Mouse (Mus musculus): ENCODE data around the gene Gpc1. TPM values are rescaled to one million over a fixed set of nuclear protein-coding genes. Genes with fewer than 3 reads are reported as not detected.
A peak's percentile ranks its signal among the peaks of the same experiment; 100 is the strongest.

Gpc1 gene
- polyA plus RNA-seq (2015; fragmentation: Nextera tagmentation; extraction: Ambion mirVana), result 12.9 and 15.9 TPM in 2 replicates

GRCm38 (mm10) chr1:92831188-92832001, at the start of gene Gpc1:
Gene Gpc1, plus strand, starts transcription at chr1:92831645.

GRCm38 (mm10) chr1:92902786-92903185, 71.3 kb downstream of the Gpc1 start, which contains the start of gene Ankmy1:
Gene Ankmy1, minus strand, starts transcription at chr1:92902906.

GRCm38 (mm10) chr1:92906779-92907631, 75.6 kb downstream of the Gpc1 start, which contains the start of gene Dusp28:
Gene Dusp28, plus strand, starts transcription at chr1:92906981.

MicroRNAs encoded within 50 kb of the gene (microRNA counts, 519-probe panel; counts per million panel counts)
- microRNA mmu-miR-149, result 2,906 counts per million, percentile 43 among the panel's probes with 10 or more counts

Small RNA genes within 50 kb of the gene (microRNA-seq; reads per million reads assigned to microRNA genes)
- 1,198 reads per million, percentile 75 among the genes with 10 or more reads in this experiment for gene Mir149

Other genes starting within 250 kb of the Gpc1 start
- gene Olfr1412, start 245.9 kb upstream of the Gpc1 start, polyA plus RNA-seq (2015; fragmentation: Nextera tagmentation; extraction: Ambion mirVana), result not detected in 2 replicates
- not detected in 2 replicates for gene Olfr1411, start 237.2 kb upstream of the Gpc1 start, polyA plus RNA-seq (2015; fragmentation: Nextera tagmentation; extraction: Ambion mirVana)
- gene Olfr1410, start 225.9 kb upstream of the Gpc1 start, polyA plus RNA-seq (2015; fragmentation: Nextera tagmentation; extraction: Ambion mirVana), result not detected in 2 replicates
- gene Olfr12, start 213.9 kb upstream of the Gpc1 start, polyA plus RNA-seq (2015; fragmentation: Nextera tagmentation; extraction: Ambion mirVana), result not detected in 2 replicates
- 387 and 417 TPM in 2 replicates for gene Cops9, start 189.7 kb upstream of the Gpc1 start, polyA plus RNA-seq (2015; fragmentation: Nextera tagmentation; extraction: Ambion mirVana)
- not detected in 2 replicates for gene Otos, start 182.8 kb upstream of the Gpc1 start, polyA plus RNA-seq (2015; fragmentation: Nextera tagmentation; extraction: Ambion mirVana)
- gene Ankmy1, start 71.3 kb downstream of the Gpc1 start, polyA plus RNA-seq (2015; fragmentation: Nextera tagmentation; extraction: Ambion mirVana), result 0.10 TPM in 1 of 2 replicates, not detected in the other
- 9.7 and 10.1 TPM in 2 replicates for gene Dusp28, start 75.3 kb downstream of the Gpc1 start, polyA plus RNA-seq (2015; fragmentation: Nextera tagmentation; extraction: Ambion mirVana)
- 38.4 and 41.1 TPM in 2 replicates for gene Rnpepl1, start 79.1 kb downstream of the Gpc1 start, polyA plus RNA-seq (2015; fragmentation: Nextera tagmentation; extraction: Ambion mirVana)
- 13.7 and 15.7 TPM in 2 replicates for gene Capn10, start 102.7 kb downstream of the Gpc1 start, polyA plus RNA-seq (2015; fragmentation: Nextera tagmentation; extraction: Ambion mirVana)
- gene Gpr35, start 119.2 kb downstream of the Gpc1 start, polyA plus RNA-seq (2015; fragmentation: Nextera tagmentation; extraction: Ambion mirVana), result 1.6 and 4.9 TPM in 2 replicates
- not detected in 2 replicates for gene Aqp12, start 174.7 kb downstream of the Gpc1 start, polyA plus RNA-seq (2015; fragmentation: Nextera tagmentation; extraction: Ambion mirVana)